Mouse (Mus musculus) intestine, embryonic 14.5 days (tissue): Measurements from ENCODE around the gene Pklr. TPM values are rescaled to one million over a fixed set of nuclear protein-coding genes. Genes with fewer than 3 reads are reported as not detected.

Experiments
- ATAC-seq: fragments of 200-750 bp; cut with Nextera tagmentation; replicated peaks from 2 replicates; pipeline ENCODE4 v1.8.0; 2017; ENCODE audit warnings: low read depth, moderate number of reproducible peaks, moderate TSS enrichment, moderate library complexity; ENCODE audit not compliant: low FRiP score, low TSS enrichment
- DNase-seq: peaks from one replicate; pipeline ENCODE4 v3.0.0-alpha.2; 2018; ENCODE audit warnings: low spot score
- H3K27ac ChIP-seq: fragments of 300-500 bp; sonication (generic); 2 replicates; pipeline ENCODE4 v1.5.1; 2014; ENCODE audit warnings: low read depth, mild to moderate bottlenecking, control low read depth
- H3K27me3 ChIP-seq: fragments of 300-500 bp; sonication (generic); replicated peaks from 2 replicates; pipeline ENCODE4 v1.6.1; 2014; ENCODE audit warnings: low read length, control low read depth; ENCODE audit not compliant: control insufficient read depth, insufficient read depth
- H3K36me3 ChIP-seq: fragments of 300-500 bp; sonication (generic); 2 replicates; pipeline ENCODE4 v1.6.1; 2014; ENCODE audit warnings: low read length, control low read depth; ENCODE audit not compliant: control insufficient read depth, insufficient read depth
- H3K4me1 ChIP-seq: fragments of 300-500 bp; sonication (generic); replicated peaks from 2 replicates; pipeline ENCODE4 v1.6.1; 2014; ENCODE audit warnings: low read length, control low read depth, mixed read lengths; ENCODE audit not compliant: control insufficient read depth, insufficient read depth
- H3K4me2 ChIP-seq: fragments of 300-500 bp; sonication (generic); 2 replicates; pipeline ENCODE4 v1.6.1; 2014; ENCODE audit warnings: low read length
- H3K4me3 ChIP-seq: fragments of 300-500 bp; sonication (generic); 2 replicates; pipeline ENCODE4 v1.5.1; 2014; ENCODE audit warnings: low read depth, low read length, control low read depth, mixed read lengths
- H3K9ac ChIP-seq: fragments of 300-500 bp; sonication (generic); 2 replicates; pipeline ENCODE4 v1.6.1; 2014; ENCODE audit warnings: mild to moderate bottlenecking, low read length
- H3K9me3 ChIP-seq: fragments of 300-500 bp; sonication (generic); 2 replicates; pipeline ENCODE4 v1.6.1; 2016; ENCODE audit warnings: low read length, control low read depth; ENCODE audit not compliant: control insufficient read depth
- WGBS: fragments of 180-500 bp; shearing (Covaris S2); extraction: QIAGEN DNeasy Blood & Tissue Kit; methylation state at CpG from one replicate; pipeline ENCODE4 v1.1.7; 2014; 5-methylcytosine and 5-hydroxymethylcytosine counted together
- polyA plus RNA-seq: library from polyadenylated mRNA; unstranded; fragments of >200 nt; fragmentation: Nextera tagmentation; extraction: Ambion mirVana; gene quantifications from 2 replicates; pipeline ENCODE4 v1.2.1, GENCODE M21; 2014

Gene Pklr
- polyA plus RNA-seq, 1 experiment from 2014 or later = 13.3 TPM

DNA sequence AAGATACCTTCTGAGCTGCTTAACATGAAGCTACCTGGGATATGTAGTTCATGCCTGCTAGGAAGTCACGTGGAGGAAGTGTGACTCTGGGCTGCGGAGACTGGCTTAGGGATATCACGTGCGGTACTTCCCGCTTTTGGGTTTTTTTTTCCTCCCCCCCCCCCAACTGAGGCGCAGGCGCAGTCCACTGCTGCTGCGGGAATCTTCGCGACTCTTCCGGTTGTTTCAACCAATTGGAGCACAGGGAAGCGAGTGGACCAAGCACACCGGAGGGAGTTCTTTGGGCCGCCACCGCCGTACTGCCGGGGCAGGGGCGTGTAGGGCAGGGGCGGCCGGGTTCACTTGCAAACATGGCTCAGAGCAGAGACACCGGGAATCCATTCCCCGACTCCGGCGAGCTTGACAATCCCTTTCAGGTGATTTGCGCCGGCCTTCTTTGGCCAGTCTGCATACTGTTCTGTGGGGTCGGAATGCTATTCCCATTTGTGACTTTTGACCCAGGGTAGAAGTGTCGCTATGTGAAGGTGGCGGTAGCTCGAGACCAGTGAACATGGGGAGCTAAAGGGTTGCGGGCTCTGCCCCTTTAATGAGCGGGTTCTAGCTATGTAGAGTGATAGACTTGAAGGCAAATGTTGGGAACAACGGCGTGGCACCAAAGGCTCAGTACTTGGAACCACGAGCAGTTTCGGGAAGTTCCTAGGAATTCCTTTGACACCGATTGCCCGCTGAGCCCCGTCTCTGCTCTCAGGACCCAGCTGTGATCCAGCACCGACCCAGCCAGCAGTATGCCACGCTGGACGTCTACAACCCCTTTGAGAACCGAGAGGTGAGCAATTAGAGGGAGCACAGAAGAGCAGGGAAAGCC, 41.5 kb downstream of the Pklr start, which contains the start of gene Scamp3:
Gene Scamp3 (plus strand): TSS at position 232 of the 865 bp plus-strand sequence.
- peak; percentile 95 for DNase-seq
- ATAC-seq = peak; percentile 94
- H3K27me3 ChIP-seq = no peaks in the 10 kb centered on the region
- under 1% methylated on average over 43 of the region's 43 CpGs for WGBS
- H3K4me2 ChIP-seq = peak within 1 kb of the TSS; percentile 85
- peaks cover 12% of the 10 kb centered on the region for H3K4me1 ChIP-seq
- peak within 1 kb of the TSS; percentile 70; the same call in 1 of the 2 replicates for H3K27ac ChIP-seq
- peaks cover 73% of the 10 kb centered on the region for H3K36me3 ChIP-seq
- H3K9ac ChIP-seq = peak within 1 kb of the TSS; percentile 85
- H3K9me3 ChIP-seq = no peaks in the 10 kb centered on the region
- peak within 1 kb of the TSS; percentile 87 for H3K4me3 ChIP-seq

DNA sequence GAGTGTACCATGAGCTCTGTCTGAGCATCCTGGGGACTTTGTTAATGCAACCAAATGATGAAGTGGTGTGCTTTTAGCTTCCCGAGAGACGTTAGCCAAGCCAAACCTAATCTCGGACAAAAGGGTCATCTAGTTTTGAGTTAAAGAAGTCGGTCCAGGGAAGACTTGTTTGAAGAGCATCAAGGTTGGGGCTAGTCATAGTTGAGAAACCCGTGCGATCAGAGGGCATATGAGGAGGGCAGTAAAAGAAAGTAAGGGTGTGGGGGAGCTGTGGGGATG, 42.1 kb downstream of the Pklr start:
- peak overlapping the region; percentile 70; the same call in 1 of the 2 replicates for H3K27ac ChIP-seq
- DNase-seq (no peak), ATAC-seq (no peak)
- H3K4me2 ChIP-seq = peak overlapping the region; percentile 85
- H3K4me1 ChIP-seq = peaks cover 12% of the 10 kb centered on the region
- peak overlapping the region; percentile 87 for H3K4me3 ChIP-seq
- 4% methylated on average over 6 of the region's 6 CpGs for WGBS
- H3K36me3 ChIP-seq = peaks cover 67% of the 10 kb centered on the region
- no peaks in the 10 kb centered on the region for H3K9me3 ChIP-seq
- no peaks in the 10 kb centered on the region for H3K27me3 ChIP-seq
- peak overlapping the region; percentile 85 for H3K9ac ChIP-seq

DNA sequence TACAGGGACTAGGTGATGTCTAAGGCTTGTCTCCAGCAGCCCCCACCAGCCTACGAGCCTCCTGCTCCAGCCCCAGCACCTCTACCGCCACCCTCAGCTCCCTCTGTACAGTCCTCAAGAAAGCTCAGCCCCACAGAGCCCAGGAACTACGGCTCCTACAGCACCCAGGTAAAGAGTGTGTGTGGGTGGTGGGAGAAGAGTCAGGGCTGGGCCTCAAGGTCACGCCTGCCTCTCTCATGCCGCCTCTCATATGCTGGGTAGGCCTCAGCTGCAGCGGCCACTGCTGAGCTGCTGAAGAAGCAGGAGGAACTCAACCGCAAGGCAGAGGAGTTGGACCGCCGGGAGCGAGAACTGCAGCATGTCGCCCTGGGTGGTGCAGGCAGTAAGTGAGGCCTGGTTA, 43.1 kb downstream of the Pklr start:
- no peak overlapping the region for H3K4me3 ChIP-seq
- peaks cover 57% of the 10 kb centered on the region for H3K36me3 ChIP-seq
- H3K27me3 ChIP-seq = no peaks in the 10 kb centered on the region
- WGBS = 89% methylated on average over 11 of the region's 11 CpGs
- H3K27ac ChIP-seq = no peak overlapping the region
- H3K9ac ChIP-seq = no peak overlapping the region
- no peak for DNase-seq
- H3K4me1 ChIP-seq = peaks cover 18% of the 10 kb centered on the region
- no peak for ATAC-seq
- no peaks in the 10 kb centered on the region for H3K9me3 ChIP-seq
- no peak overlapping the region for H3K4me2 ChIP-seq

DNA sequence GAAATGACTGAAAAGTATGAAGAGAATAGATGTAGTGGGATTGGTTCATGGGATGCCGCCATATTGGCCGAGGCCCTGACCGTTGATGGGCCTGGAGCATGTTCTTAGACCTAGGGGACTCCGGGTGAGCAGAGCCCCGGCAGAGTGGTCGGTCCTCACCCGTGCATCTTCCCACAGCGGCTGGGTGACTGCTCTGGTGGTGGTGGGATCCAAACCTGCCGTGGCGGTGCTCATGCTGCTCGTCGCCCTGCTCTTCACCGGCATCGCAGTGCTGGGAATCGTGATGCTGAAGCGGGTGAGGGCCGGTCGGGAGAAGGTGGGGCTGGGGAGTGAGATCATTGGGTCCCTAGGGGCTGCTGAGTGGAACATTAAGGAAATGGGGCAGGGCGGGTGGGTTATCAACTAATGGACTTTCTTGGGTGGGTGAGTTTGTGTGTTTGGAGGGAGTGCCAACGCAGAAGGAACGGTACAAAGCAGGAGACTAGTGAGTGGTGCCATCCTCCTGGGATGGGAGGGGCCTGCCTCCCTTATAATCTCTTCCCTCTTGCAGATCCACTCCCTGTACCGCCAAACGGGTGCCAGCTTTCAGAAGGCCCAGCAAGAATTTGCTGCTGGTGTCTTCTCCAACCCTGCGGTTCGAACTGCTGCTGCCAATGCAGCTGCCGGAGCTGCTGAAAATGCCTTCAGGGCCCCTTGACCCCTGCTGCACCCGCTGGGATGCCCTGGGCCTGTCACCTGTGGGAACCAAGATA, 46.0 kb downstream of the Pklr start:
- Histone ChIP-seq H3K27ac (no peak overlapping the region), H3K36me3 (peaks cover 30% of the 10 kb centered on the region), H3K9me3 (no peaks in the 10 kb centered on the region), H3K9ac (no peak overlapping the region), H3K4me2 (no peak overlapping the region), H3K27me3 (no peaks in the 10 kb centered on the region), H3K4me1 (peaks cover 28% of the 10 kb centered on the region), H3K4me3 (no peak overlapping the region)
- DNase-seq = no peak
- WGBS = 90% methylated on average over 27 of the region's 27 CpGs
- no peak for ATAC-seq

DNA sequence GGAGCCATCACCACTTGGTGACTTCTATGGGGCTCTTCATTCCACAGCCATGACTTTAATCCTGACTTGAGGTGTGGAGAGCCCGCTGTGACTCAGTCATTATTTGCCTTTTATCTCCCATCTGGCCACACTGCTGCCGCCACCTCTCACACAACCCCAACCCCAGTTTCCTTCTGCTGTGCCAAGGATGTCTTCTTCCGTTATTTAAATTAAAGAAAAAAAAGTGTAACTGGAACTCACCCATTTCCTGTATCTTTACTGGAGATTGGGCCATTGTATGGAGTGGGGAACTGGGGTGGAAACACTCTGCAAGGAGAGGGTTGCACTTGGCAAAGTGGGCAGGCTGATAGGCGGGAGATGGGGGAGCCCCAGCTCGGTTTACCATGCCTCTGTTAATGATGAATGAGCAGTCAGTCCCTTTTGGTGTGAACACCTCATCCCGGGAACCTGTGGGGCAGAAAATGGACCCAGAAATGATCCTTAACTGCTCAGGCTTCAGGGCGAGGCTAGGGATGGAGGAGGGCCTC, 46.7 kb downstream of the Pklr start:
- Histone ChIP-seq H3K36me3 (peaks cover 35% of the 10 kb centered on the region), H3K9me3 (no peaks in the 10 kb centered on the region), H3K4me1 (peaks cover 28% of the 10 kb centered on the region), H3K4me3 (peak overlapping the region; percentile 54), H3K27me3 (no peaks in the 10 kb centered on the region), H3K9ac (no peak overlapping the region; the same call in 1 of the 2 replicates), H3K27ac (no peak overlapping the region), H3K4me2 (peak overlapping the region; percentile 96)
- ATAC-seq (peak; percentile 6; the same call in 1 of the 2 replicates), DNase-seq (no peak)
- 39% methylated on average over 7 of the region's 7 CpGs for WGBS

DNA sequence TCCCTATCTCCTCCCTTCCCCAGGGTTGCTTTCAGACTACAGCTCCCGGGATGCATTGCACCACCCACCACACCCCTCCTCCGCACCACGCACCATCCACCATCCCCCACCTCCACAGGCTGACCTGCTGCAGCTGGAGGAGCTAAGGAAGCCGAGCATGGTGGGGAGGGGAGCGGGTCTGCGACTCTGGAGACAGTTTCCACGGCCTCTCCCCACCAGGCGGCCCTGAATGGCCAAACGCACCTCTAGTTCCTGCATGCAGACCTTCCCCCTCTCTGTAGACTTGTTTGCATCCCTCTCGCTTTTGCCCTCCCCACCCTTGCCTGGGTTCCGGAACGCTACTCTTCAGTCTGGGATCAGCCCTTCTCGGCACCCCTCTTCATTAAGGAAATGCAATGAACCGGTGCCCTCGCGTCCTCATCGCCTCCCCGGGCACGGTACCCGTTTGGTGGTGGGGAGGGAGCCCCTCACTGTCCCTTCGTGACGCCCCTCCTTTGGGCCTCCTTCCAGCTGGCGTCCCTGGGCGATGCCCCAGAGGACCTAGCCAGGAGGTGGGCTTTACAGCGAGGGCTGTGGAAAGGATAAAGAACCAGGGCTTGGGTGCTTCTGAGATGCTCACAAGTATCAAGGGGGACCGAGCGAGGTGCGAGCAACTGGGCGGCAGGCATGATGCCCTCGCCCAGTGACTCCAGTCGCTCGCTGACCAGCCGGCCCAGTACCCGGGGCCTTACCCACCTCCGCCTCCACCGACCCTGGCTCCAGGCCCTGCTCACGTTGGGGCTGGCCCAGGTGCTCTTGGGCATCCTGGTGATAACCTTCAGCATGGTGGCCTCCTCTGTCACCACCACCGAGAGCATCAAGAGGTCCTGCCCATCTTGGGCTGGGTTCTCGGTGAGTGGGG, 47.4 kb downstream of the Pklr start, which contains the start of gene Fam189b:
Gene Fam189b (plus strand): TSS at position 86 of the 901 bp plus-strand sequence.
- DNase-seq (peak; percentile 93), ATAC-seq (peak; percentile 88)
- peaks cover 37% of the 10 kb centered on the region for H3K36me3 ChIP-seq
- H3K27ac ChIP-seq = peak within 1 kb of the TSS; percentile 77
- peaks cover 24% of the 10 kb centered on the region for H3K4me1 ChIP-seq
- WGBS = 6% methylated on average over 39 of the region's 39 CpGs
- H3K9me3 ChIP-seq = no peaks in the 10 kb centered on the region
- peak within 1 kb of the TSS; percentile 82 for H3K9ac ChIP-seq
- H3K4me2 ChIP-seq = peak within 1 kb of the TSS; percentile 96
- peak within 1 kb of the TSS; percentile 54 for H3K4me3 ChIP-seq
- no peaks in the 10 kb centered on the region for H3K27me3 ChIP-seq

DNA sequence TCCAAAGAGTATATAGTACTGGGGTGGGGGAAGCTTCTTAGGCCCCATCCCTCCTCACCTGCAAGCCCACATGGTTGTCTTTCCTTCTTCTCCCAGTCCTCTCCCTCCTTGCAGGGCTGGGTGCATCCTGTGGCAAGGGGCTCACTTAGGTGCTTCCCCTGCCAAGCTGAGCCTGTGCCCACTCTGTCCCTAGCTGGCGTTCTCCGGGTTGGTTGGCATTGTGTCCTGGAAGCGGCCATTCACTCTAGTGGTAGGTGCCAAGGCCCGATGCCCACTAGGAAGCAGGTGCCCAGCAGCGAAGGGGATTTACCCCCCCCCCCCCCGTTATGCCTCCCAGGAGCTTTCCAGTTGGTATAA, 48.0 kb downstream of the Pklr start:
- H3K27me3 ChIP-seq = no peaks in the 10 kb centered on the region
- 75% methylated on average over 6 of the region's 6 CpGs for WGBS
- no peak overlapping the region for H3K27ac ChIP-seq
- H3K9ac ChIP-seq = peak overlapping the region; percentile 82
- ATAC-seq = no peak
- no peaks in the 10 kb centered on the region for H3K9me3 ChIP-seq
- H3K4me3 ChIP-seq = peak overlapping the region; percentile 54
- H3K36me3 ChIP-seq = peaks cover 37% of the 10 kb centered on the region
- H3K4me1 ChIP-seq = peaks cover 18% of the 10 kb centered on the region
- no peak for DNase-seq
- H3K4me2 ChIP-seq = peak overlapping the region; percentile 96

DNA sequence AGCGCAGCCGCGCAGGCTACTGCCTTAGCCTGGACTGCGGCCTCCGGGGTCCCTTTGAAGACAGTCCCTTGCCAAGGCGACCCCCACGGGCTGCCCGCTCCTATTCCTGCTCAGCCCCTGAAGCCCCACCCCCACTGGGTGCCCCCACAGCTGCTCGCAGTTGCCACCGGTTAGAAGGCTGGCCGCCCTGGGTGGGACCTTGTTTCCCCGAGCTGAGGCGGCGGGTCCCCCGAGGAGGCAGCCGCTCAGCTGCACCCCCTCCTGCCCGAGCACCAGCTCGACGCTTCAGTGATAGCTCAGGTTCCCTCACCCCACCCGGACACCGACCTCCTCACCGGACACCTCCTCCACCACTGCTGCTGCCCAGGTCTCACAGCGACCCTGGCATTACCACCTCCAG, 51.3 kb downstream of the Pklr start:
- DNase-seq = no peak
- H3K4me2 ChIP-seq = no peak overlapping the region
- no peak overlapping the region for H3K9ac ChIP-seq
- peaks cover 15% of the 10 kb centered on the region for H3K4me1 ChIP-seq
- H3K4me3 ChIP-seq = no peak overlapping the region
- ATAC-seq = no peak
- no peak overlapping the region for H3K27ac ChIP-seq
- no peaks in the 10 kb centered on the region for H3K9me3 ChIP-seq
- peaks cover 7% of the 10 kb centered on the region for H3K36me3 ChIP-seq
- 63% methylated on average over 23 of the region's 23 CpGs for WGBS
- H3K27me3 ChIP-seq = no peaks in the 10 kb centered on the region
